Mouse (Mus musculus): ENCODE data around the gene Nhsl1. TPM values are rescaled to one million over a fixed set of nuclear protein-coding genes. Genes with fewer than 3 reads are reported as not detected.

Nhsl1 gene
- polyA plus RNA-seq, 1 experiment from 2014 or later: 16.6 TPM

- Histone ChIP-seq H3K4me3 (no peak overlapping the region), H3K9me3 (no peaks in the 10 kb centered on the region), H3K9ac (replicated peaks) (no peak overlapping the region), H3K27me3 (no peaks in the 10 kb centered on the region), H3K4me1 (peaks cover 13% of the 10 kb centered on the region), H3K36me3 (no peaks in the 10 kb centered on the region), H3K27ac (replicated peaks) (no peak overlapping the region), H3K4me2 (replicated peaks) (no peak overlapping the region)
- ATAC-seq (replicated peaks): no peak
- 84% methylated on average over 2 of the region's 2 CpGs for WGBS
Observed at GRCm38 (mm10) chr10:18384766-18385165, 66.0 kb downstream of the Nhsl1 start.

- WGBS: 24% methylated on average over 7 of the region's 7 CpGs
- no peak overlapping the region for H3K27ac ChIP-seq (replicated peaks)
- ATAC-seq (replicated peaks): no peak
- H3K36me3 ChIP-seq: no peaks in the 10 kb centered on the region
- H3K9me3 ChIP-seq: no peaks in the 10 kb centered on the region
- peaks cover 14% of the 10 kb centered on the region for H3K4me1 ChIP-seq
- no peak overlapping the region for H3K9ac ChIP-seq (replicated peaks)
- H3K4me2 ChIP-seq (replicated peaks): no peak overlapping the region
- H3K4me3 ChIP-seq: no peak overlapping the region
- H3K27me3 ChIP-seq: no peaks in the 10 kb centered on the region
Observed at GRCm38 (mm10) chr10:18386224-18386623, 67.4 kb downstream of the Nhsl1 start.

GRCm38 (mm10) chr10:18388784-18389575 lies 70.2 kb downstream of the Nhsl1 start:
- Histone ChIP-seq H3K27ac (replicated peaks) (0 out of 2 replicates have a peak overlapping the region, but pooled peaks have one; percentile 13), H3K4me1 (peaks cover 14% of the 10 kb centered on the region), H3K27me3 (no peaks in the 10 kb centered on the region), H3K9me3 (no peaks in the 10 kb centered on the region), H3K36me3 (no peaks in the 10 kb centered on the region), H3K4me2 (replicated peaks) (peak overlapping the region; percentile 11), H3K4me3 (no peak overlapping the region), H3K9ac (replicated peaks) (no peak overlapping the region)
- WGBS: 14% methylated on average over 10 of the region's 10 CpGs
- peak; percentile 80 for ATAC-seq (replicated peaks)

GRCm38 (mm10) chr10:18390004-18390403 lies 71.2 kb downstream of the Nhsl1 start:
- Histone ChIP-seq H3K9me3 (no peaks in the 10 kb centered on the region), H3K27ac (replicated peaks) (no peak overlapping the region), H3K4me2 (replicated peaks) (no peak overlapping the region)

GRCm38 (mm10) chr10:18391608-18392007 lies 72.8 kb downstream of the Nhsl1 start:
- peaks cover 14% of the 10 kb centered on the region for H3K4me1 ChIP-seq
- H3K9me3 ChIP-seq: no peaks in the 10 kb centered on the region
- no peaks in the 10 kb centered on the region for H3K36me3 ChIP-seq
- H3K4me3 ChIP-seq: no peak overlapping the region
- WGBS: 37% methylated on average over 5 of the region's 5 CpGs
- ATAC-seq (replicated peaks): no peak
- no peaks in the 10 kb centered on the region for H3K27me3 ChIP-seq
- H3K9ac ChIP-seq (replicated peaks): no peak overlapping the region
- H3K4me2 ChIP-seq (replicated peaks): no peak overlapping the region
- H3K27ac ChIP-seq (replicated peaks): no peak overlapping the region

More at GRCm38 (mm10) chr10:18390004-18390403, 71.2 kb downstream of the Nhsl1 start:
- no peaks in the 10 kb centered on the region for H3K27me3 ChIP-seq
- no peak overlapping the region for H3K9ac ChIP-seq (replicated peaks)
- WGBS: 76% methylated on average over 15 of the region's 15 CpGs
- no peak for ATAC-seq (replicated peaks)
- H3K36me3 ChIP-seq: no peaks in the 10 kb centered on the region
- no peak overlapping the region for H3K4me3 ChIP-seq
- peaks cover 14% of the 10 kb centered on the region for H3K4me1 ChIP-seq

GRCm38 (mm10) chr10:18392268-18392667 lies 73.5 kb downstream of the Nhsl1 start:
- WGBS: 86% methylated on average over 6 of the region's 6 CpGs
- Histone ChIP-seq H3K27ac (replicated peaks) (no peak overlapping the region), H3K4me3 (no peak overlapping the region)

GRCm38 (mm10) chr10:18393740-18394139 lies 75.0 kb downstream of the Nhsl1 start:
- Histone ChIP-seq H3K27me3 (no peaks in the 10 kb centered on the region), H3K9me3 (no peaks in the 10 kb centered on the region), H3K4me3 (no peak overlapping the region), H3K4me1 (peaks cover 11% of the 10 kb centered on the region), H3K36me3 (no peaks in the 10 kb centered on the region), H3K9ac (replicated peaks) (no peak overlapping the region), H3K27ac (replicated peaks) (no peak overlapping the region), H3K4me2 (replicated peaks) (no peak overlapping the region)
- WGBS: 48% methylated on average over 3 of the region's 3 CpGs
- ATAC-seq (replicated peaks): no peak

More at GRCm38 (mm10) chr10:18392268-18392667, 73.5 kb downstream of the Nhsl1 start:
- ATAC-seq (replicated peaks): no peak
- no peaks in the 10 kb centered on the region for H3K36me3 ChIP-seq
- no peaks in the 10 kb centered on the region for H3K27me3 ChIP-seq
- no peak overlapping the region for H3K9ac ChIP-seq (replicated peaks)
- H3K4me1 ChIP-seq: peaks cover 14% of the 10 kb centered on the region
- H3K4me2 ChIP-seq (replicated peaks): no peak overlapping the region
- no peaks in the 10 kb centered on the region for H3K9me3 ChIP-seq

GRCm38 (mm10) chr10:18394270-18394669 lies 75.5 kb downstream of the Nhsl1 start:
- no peak overlapping the region for H3K4me3 ChIP-seq
- no peaks in the 10 kb centered on the region for H3K36me3 ChIP-seq
- peaks cover 6% of the 10 kb centered on the region for H3K4me1 ChIP-seq
- no peaks in the 10 kb centered on the region for H3K27me3 ChIP-seq
- no peaks in the 10 kb centered on the region for H3K9me3 ChIP-seq
- ATAC-seq (replicated peaks): no peak
- H3K27ac ChIP-seq (replicated peaks): no peak overlapping the region
- H3K4me2 ChIP-seq (replicated peaks): no peak overlapping the region
- no peak overlapping the region for H3K9ac ChIP-seq (replicated peaks)
- WGBS: 83% methylated on average over 7 of the region's 7 CpGs

GRCm38 (mm10) chr10:18400089-18400644 lies 81.4 kb downstream of the Nhsl1 start:
- 71% methylated on average over 7 of the region's 7 CpGs for WGBS

GRCm38 (mm10) chr10:18400998-18401397 lies 82.2 kb downstream of the Nhsl1 start:
- no peaks in the 10 kb centered on the region for H3K36me3 ChIP-seq
- no peak overlapping the region for H3K9ac ChIP-seq (replicated peaks)
- no peak overlapping the region for H3K27ac ChIP-seq (replicated peaks)
- no peaks in the 10 kb centered on the region for H3K27me3 ChIP-seq
- ATAC-seq (replicated peaks): no peak
- H3K4me3 ChIP-seq: no peak overlapping the region
- no peaks in the 10 kb centered on the region for H3K9me3 ChIP-seq
- H3K4me1 ChIP-seq: peaks cover 28% of the 10 kb centered on the region
- 65% methylated on average over 8 of the region's 8 CpGs for WGBS
- H3K4me2 ChIP-seq (replicated peaks): no peak overlapping the region

More at GRCm38 (mm10) chr10:18400089-18400644, 81.4 kb downstream of the Nhsl1 start:
- no peaks in the 10 kb centered on the region for H3K36me3 ChIP-seq
- H3K4me3 ChIP-seq: no peak overlapping the region
- no peak overlapping the region for H3K9ac ChIP-seq (replicated peaks)
- no peaks in the 10 kb centered on the region for H3K27me3 ChIP-seq
- no peak overlapping the region for H3K27ac ChIP-seq (replicated peaks)
- peaks cover 27% of the 10 kb centered on the region for H3K4me1 ChIP-seq
- H3K9me3 ChIP-seq: no peaks in the 10 kb centered on the region
- ATAC-seq (replicated peaks): 0 out of 2 replicates have a peak, but pooled peaks have one; percentile 30
- H3K4me2 ChIP-seq (replicated peaks): no peak overlapping the region

- Histone ChIP-seq H3K36me3 (no peaks in the 10 kb centered on the region), H3K9me3 (no peaks in the 10 kb centered on the region), H3K4me3 (no peak overlapping the region), H3K27me3 (no peaks in the 10 kb centered on the region), H3K9ac (replicated peaks) (no peak overlapping the region), H3K27ac (replicated peaks) (no peak overlapping the region), H3K4me1 (peaks cover 40% of the 10 kb centered on the region), H3K4me2 (replicated peaks) (no peak overlapping the region)
- no peak for ATAC-seq (replicated peaks)
- 33% methylated on average over 2 of the region's 2 CpGs for WGBS
Observed at GRCm38 (mm10) chr10:18403992-18404391, 85.2 kb downstream of the Nhsl1 start.

GRCm38 (mm10) chr10:18404679-18405078 lies 85.9 kb downstream of the Nhsl1 start:
- H3K4me3 ChIP-seq: no peak overlapping the region
- WGBS: 34% methylated on average over 5 of the region's 5 CpGs
- H3K4me1 ChIP-seq: peaks cover 46% of the 10 kb centered on the region
- H3K27ac ChIP-seq (replicated peaks): 0 out of 2 replicates have a peak overlapping the region, but pooled peaks have one; percentile 29
- no peak overlapping the region for H3K9ac ChIP-seq (replicated peaks)
- no peak overlapping the region for H3K4me2 ChIP-seq (replicated peaks)
- ATAC-seq (replicated peaks): no peak
- H3K9me3 ChIP-seq: no peaks in the 10 kb centered on the region
- no peaks in the 10 kb centered on the region for H3K36me3 ChIP-seq
- no peaks in the 10 kb centered on the region for H3K27me3 ChIP-seq
